Mouse (Mus musculus): ENCODE results near the gene Atg3.

Gene Atg3

DNA sequence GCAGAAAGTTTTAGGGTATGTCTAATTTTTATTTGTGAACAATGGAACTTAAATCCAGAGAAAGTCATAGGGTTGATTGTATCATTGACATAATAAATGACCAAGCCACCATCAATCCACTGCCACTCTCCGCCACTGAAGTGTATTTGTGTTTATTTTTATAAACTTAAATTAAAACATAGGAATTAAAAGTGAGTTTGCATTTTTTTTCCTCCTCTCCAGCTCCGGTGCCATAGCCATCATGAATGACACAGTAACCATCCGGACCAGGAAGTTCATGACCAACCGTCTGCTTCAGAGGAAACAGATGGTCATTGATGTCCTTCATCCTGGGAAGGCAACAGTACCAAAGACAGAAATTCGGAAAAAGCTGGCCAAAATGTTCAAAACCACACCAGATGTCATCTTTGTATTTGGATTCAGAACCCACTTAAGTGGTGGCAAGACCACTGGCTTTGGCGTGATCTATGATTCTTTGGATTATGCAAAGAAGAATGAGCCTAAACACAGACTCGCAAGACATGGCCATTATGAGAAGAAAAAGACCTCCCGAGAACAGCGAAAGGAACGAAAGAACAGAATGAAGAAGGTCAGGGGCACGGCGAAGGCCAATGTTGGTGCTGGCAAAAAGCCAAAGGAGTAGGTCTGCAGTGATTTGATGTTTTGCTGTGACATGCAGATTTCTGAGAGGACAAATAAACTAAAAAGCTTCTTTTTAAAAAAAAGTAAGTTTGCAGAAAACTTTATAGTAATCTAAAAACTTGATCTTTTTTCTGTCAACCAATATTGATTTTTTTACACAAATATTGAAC, 46.5 kb downstream of the Atg3 start:
- DNase-seq (ENCODE audit: low spot score in 2 of 2), result no peak

DNA sequence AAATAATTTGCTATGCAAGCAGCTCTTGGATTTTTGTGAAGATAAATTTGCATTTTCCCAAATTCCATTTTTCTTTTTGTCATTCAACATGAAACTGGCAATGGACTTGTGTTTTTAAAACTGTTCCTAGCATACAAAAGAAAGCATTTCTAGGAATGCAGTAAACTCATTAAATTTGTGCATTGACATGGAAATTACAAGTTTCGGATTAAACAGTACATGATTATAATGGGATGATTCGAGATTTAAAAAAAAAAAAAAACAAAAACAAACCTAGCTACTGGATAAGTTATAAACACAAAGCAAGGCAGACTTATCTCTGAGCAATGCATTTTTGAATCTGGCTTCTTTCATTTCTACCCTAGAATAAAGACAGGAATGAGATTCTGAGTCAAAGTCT, 63.4 kb downstream of the Atg3 start:
- DNase-seq (ENCODE audit: low spot score in 2 of 2), result no peak

DNA sequence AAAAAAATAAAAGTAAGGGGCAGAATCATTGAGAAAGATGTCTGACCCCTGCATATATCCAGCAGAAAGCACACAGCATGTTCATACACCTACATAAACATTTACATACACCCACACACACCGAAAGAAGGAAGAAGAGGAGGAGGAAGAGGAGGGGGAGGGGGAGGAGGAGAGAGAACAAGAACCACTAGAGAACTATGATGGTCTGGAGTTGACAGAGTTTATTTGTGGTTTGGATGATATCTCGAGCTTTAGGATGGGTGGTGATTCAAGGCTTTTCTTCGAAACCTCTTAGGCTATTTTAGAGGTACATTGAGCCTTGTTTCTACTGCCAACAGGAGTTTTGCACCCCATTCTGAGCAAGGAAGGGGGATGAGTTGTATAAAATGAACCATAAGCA, 64.2 kb downstream of the Atg3 start:
- no peak for DNase-seq (ENCODE audit: low spot score in 2 of 2)

DNA sequence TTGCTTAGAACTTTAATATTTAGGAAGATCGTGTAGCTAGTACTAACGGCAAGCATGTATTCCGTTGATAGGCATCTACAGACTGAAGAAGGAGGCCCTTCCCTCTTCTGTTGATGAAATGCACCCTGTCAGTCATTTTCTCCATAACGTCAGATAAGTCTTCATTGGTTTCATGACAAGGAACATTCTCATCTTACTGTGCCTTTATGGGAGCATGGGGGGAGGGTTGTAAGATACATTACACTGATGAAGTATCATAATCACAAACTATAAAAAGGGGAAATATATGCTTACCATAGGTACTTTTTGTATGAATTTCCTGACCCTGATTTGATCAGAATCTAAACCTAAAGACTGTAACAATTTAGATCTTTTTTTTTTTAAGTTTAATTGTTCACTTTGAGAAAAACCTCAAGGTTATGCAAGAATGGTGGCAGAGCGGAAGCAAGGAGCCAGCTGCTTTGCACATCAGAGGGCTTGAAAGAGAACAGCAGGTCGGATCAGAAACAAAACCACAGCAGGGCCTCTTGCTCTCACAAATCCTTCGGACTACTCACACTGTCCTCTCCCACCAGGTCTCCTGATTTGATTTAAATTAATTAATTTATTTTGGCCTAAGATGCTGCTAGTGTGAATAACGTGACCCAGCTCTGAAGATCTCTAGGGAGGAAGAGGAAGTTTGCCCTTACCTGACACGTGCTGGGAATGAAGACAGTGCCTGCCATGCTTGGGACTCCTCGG, 65.2 kb downstream of the Atg3 start, which contains the start of gene Btla:
Gene Btla (plus strand): TSS at position 668 of the 741 bp plus-strand sequence.
- DNase-seq (ENCODE audit: low spot score in 2 of 2), result no peak

DNA sequence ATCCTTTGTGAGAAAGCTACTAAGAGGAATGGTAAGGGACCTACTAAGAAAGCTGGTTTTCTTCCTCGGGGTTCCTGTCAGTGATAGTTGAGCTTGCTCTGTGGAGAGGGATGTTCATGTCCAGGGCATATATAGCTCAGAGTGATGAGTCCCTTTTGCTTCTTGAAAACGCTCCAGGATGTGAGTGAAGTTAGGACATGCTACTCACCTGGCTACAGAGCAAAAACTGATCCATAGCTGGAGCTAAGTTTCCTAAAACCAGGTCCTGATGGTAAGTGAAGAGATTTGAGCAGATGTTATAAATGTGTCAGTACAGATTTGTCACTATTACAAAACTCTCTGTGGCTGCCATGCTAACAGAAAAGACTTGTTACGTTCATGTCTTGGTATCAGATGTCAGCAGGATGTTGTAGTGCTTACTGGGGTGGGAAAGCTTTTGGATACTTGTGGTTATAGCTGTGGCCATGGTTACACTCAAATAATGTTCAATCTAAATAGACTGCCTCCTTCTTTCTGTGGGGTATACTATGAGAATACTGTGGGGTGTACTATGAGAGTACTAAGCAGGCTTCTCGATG, 65.9 kb downstream of the Atg3 start:
- DNase-seq (ENCODE audit: low spot score in 2 of 2), result no peak

DNA sequence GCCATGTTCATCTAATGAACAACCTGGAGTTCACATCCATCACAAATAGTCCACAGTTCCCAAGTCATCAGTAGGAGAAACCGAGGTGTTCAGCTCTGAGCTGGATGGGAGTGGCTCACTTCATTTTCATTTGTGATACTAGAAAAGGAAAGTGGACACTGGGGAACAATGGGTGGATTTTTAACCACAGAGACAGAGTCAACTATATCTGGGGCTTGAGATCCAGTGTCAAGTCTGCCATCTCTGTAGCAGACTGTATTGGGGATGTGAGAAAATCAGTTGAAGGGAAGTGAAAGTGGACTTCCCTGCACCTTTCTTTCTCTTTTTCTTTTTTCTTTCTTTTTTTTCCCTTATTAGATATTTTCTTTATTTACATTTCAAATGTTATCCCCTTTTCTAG, 68.4 kb downstream of the Atg3 start:
- no peak for DNase-seq (ENCODE audit: low spot score in 2 of 2)

DNA sequence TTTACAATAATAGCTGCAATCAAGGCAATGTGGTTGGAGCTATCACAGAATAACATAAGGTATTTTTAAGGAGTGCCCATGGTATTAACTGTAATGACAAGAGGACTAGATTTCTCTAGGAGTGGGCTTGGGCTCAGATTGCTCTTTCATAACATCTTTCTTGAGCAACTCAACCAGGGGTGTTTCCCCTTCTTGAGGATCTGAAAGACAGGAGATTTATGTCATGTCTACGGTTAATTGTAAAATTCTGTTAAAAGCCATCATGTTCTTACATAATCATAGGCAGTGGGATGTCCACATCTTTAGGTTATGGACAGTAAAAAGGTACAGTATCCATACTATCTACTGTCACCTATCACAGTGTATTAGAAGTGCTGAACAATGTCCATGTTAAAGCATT, 72.7 kb downstream of the Atg3 start:
- DNase-seq (ENCODE audit: low spot score in 2 of 2), result no peak

DNA sequence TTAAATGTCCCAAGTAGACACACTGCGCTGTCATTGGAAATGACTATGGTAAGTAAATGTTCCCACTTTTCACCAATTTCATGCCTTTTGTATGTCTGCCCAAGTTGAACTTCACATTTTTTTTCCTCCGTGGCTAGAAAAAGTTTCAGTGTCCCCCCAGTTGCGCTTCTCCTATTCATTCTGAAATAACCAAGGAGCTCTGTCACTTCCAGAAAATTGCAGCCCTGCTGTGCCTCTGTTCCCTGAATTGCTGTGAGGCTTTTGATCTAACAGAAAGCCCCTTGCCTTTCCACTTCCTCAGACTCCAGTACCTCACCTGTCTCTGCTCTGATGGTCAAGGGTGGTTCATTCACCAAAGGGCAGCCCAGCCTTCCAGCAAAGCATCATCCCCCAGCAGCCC, 74.4 kb downstream of the Atg3 start:
- no peak for DNase-seq (ENCODE audit: low spot score in 2 of 2)
